Mouse (Mus musculus) hindbrain, embryonic 15.5 days (tissue): ENCODE measurements around the gene Gatb. TPM values are rescaled to one million over a fixed set of nuclear protein-coding genes. Genes with fewer than 3 reads are reported as not detected.

Experiments used
- ATAC-seq: fragments of 200-750 bp; cut with Nextera tagmentation; 2 replicates; pipeline ENCODE4 v1.8.0; 2017; ENCODE audit warnings: low read depth, moderate number of reproducible peaks, moderate TSS enrichment; ENCODE audit not compliant: low FRiP score
- H3K27ac ChIP-seq: fragments of 300-500 bp; sonication (generic); replicated peaks from 2 replicates; pipeline ENCODE4 v1.5.1; 2015; ENCODE audit warnings: mild to moderate bottlenecking, inconsistent platforms
- H3K27me3 ChIP-seq: fragments of 300-500 bp; sonication (generic); 2 replicates; pipeline ENCODE4 v1.6.1; 2015; ENCODE audit warnings: control low read depth, inconsistent platforms
- H3K36me3 ChIP-seq: fragments of 300-500 bp; sonication (generic); 2 replicates; pipeline ENCODE4 v1.6.1; 2015; ENCODE audit warnings: control low read depth, inconsistent platforms
- H3K4me1 ChIP-seq: fragments of 300-500 bp; sonication (generic); replicated peaks from 2 replicates; pipeline ENCODE4 v1.6.1; 2015; ENCODE audit warnings: control low read depth, inconsistent platforms
- H3K4me2 ChIP-seq: fragments of 300-500 bp; sonication (generic); 2 replicates; pipeline ENCODE4 v1.6.1; 2015; ENCODE audit warnings: moderate library complexity, mild to moderate bottlenecking, inconsistent platforms
- H3K4me3 ChIP-seq: fragments of 300-500 bp; sonication (generic); 2 replicates; pipeline ENCODE4 v1.5.1; 2015; ENCODE audit warnings: mild to moderate bottlenecking, inconsistent platforms
- H3K9ac ChIP-seq: fragments of 300-500 bp; sonication (generic); 2 replicates; pipeline ENCODE4 v1.6.1; 2015; ENCODE audit warnings: inconsistent platforms
- H3K9me3 ChIP-seq: fragments of 300-500 bp; sonication (generic); 2 replicates; pipeline ENCODE4 v1.6.1; 2016; ENCODE audit warnings: control low read depth, inconsistent platforms
- WGBS: fragments of 180-500 bp; shearing (Covaris S2); methylation state at CpG from one replicate; pipeline ENCODE4 v1.1.7; 2015; 5-methylcytosine and 5-hydroxymethylcytosine counted together
- polyA plus RNA-seq: library from polyadenylated mRNA; unstranded; fragments of >200 nt; fragmentation: Nextera tagmentation; extraction: Ambion mirVana; gene quantifications from 2 replicates; pipeline ENCODE4 v1.2.1, GENCODE M21; 2015

Gene Gatb
- polyA plus RNA-seq, 1 experiment from 2014 or later, result 20.1 TPM

DNA sequence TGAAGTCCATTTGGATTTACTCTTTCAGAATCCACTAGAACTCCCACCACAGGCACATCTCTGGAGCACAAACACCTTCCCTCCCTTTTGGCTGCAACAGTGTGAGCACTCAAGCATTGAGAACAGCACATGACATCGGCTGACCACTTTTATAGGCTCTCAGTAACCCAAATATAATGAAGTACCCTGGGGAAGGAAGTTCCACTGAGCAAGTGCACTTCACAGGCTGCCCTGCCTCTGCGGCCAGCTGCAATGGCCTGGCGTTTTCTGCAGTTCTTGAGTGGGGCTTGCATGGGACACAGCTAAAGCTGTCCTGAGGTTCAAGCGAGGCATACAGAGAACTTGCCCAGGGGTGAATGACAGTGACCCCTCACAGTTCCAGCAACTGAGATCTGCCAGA, 117.2 kb downstream of the Gatb start:
- no peak overlapping the region for H3K27ac ChIP-seq
- no peaks in the 10 kb centered on the region for H3K36me3 ChIP-seq
- H3K4me1 ChIP-seq, result no peaks in the 10 kb centered on the region
- H3K9me3 ChIP-seq, result no peaks in the 10 kb centered on the region
- WGBS, result 66% methylated on average over 4 of the region's 4 CpGs
- H3K9ac ChIP-seq, result no peak overlapping the region
- H3K4me3 ChIP-seq, result no peak overlapping the region
- no peak for ATAC-seq
- no peak overlapping the region for H3K4me2 ChIP-seq
- no peaks in the 10 kb centered on the region for H3K27me3 ChIP-seq

DNA sequence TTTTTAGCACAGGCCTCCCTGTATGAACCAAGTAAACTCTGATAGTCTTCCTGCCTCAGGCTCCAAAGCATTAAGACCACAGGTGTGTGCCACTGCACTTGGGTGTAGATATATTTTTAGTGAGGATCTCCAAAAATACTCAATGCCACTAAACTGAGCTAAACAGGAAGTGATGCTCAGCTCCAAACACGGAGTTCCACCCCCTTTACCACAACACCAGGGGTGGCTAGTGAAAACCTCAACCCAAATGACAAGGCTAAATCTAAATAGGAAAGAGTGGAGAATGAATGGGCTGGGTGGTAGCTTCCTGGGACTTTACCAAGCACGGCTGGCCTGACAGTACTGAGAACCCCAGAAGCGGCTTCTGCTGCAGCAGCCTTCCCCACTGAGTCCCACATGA, 119.1 kb downstream of the Gatb start:
- H3K9ac ChIP-seq, result no peak overlapping the region
- H3K9me3 ChIP-seq, result no peaks in the 10 kb centered on the region
- no peaks in the 10 kb centered on the region for H3K4me1 ChIP-seq
- no peak overlapping the region for H3K4me2 ChIP-seq
- no peaks in the 10 kb centered on the region for H3K36me3 ChIP-seq
- H3K27me3 ChIP-seq, result no peaks in the 10 kb centered on the region
- 57% methylated on average over 3 of the region's 3 CpGs for WGBS
- no peak overlapping the region for H3K4me3 ChIP-seq
- no peak overlapping the region for H3K27ac ChIP-seq
- ATAC-seq, result no peak

DNA sequence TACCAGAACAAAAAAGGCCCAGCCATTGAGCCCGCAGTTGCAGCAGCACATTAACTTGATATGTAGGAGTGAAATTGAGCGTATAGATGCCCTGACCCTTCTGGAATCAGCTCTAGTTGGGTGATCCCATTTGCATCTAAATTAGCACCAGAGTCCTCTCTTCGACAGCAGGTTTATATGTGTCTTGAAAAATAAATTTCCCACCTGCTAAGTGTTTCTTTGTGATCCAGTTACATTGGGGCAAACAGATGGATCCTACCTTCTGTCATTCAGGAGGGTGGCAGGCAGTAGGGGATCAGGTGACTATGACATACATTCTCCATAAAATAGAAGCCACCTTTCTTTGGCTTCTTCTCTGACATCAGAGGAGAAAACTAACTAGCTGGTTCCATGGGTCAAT, 121.1 kb downstream of the Gatb start:
- Histone ChIP-seq H3K9ac (no peak overlapping the region), H3K36me3 (no peaks in the 10 kb centered on the region), H3K27ac (no peak overlapping the region), H3K4me3 (no peak overlapping the region), H3K27me3 (no peaks in the 10 kb centered on the region), H3K4me2 (no peak overlapping the region), H3K4me1 (no peaks in the 10 kb centered on the region), H3K9me3 (no peaks in the 10 kb centered on the region)
- 47% methylated on average over 3 of the region's 3 CpGs for WGBS
- ATAC-seq, result no peak

DNA sequence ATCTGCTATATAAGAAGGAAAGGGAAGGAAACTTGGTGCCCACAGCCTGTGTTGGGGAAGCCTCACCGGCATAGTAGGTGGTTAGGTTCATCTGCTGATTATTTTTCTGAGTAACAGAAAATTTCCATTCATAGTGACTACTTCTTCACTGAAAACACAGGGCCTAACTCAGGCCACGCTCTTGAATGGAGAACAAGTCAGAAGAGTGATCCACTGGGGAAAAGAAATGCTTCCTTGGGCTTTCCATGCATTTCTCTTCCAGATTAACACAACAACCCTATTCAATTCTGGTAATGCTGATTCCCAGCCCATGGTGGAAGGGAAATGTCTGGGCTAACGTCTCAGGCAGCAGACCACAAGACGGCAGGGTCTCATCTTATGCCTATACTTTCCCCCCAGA, 124.6 kb downstream of the Gatb start:
- Histone ChIP-seq H3K9me3 (no peaks in the 10 kb centered on the region), H3K4me3 (no peak overlapping the region), H3K27ac (no peak overlapping the region), H3K36me3 (no peaks in the 10 kb centered on the region), H3K4me2 (no peak overlapping the region), H3K4me1 (peaks cover 9% of the 10 kb centered on the region), H3K9ac (no peak overlapping the region), H3K27me3 (no peaks in the 10 kb centered on the region)
- 83% methylated on average over 4 of the region's 4 CpGs for WGBS
- ATAC-seq, result no peak

DNA sequence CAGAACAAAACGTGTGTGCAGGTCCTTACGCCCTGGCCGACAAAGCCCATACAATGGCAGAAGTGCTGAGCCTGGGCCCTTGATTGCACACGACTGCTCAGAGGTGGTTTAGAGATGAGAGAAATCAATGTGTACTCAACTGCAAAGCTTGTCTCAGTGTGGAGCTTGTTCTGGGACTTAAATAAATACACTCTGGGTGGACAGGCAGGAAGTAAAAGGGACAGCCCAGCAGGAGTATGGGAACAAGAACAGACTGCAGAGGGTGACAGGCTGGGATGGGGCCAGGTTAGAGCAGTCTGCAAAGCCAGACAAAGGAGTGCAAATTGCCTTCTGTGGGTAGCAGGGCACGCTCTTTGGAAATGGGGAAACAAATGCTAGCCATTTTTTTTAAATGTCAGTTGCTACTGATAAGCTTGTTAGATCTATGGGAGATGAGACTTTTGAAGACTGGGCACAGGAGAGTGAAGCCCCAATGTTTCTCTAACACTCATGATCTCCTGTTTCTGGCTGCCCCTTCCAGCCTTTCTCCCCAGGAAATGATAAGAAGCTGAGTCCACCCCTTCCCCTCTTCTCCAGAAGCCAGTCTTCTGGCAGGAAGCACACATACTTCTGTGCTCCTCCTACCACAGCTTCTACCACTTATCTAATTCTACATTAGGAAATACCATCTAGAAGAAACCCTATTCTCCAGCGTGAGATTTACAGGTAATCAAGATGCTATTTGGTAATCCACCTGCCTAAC, 129.4 kb downstream of the Gatb start:
- H3K4me2 ChIP-seq, result no peak overlapping the region
- 37% methylated on average over 6 of the region's 6 CpGs for WGBS
- H3K27ac ChIP-seq, result no peak overlapping the region
- no peaks in the 10 kb centered on the region for H3K27me3 ChIP-seq
- no peaks in the 10 kb centered on the region for H3K36me3 ChIP-seq
- H3K9ac ChIP-seq, result no peak overlapping the region
- H3K9me3 ChIP-seq, result no peaks in the 10 kb centered on the region
- 0 out of 2 replicates have a peak, but pooled peaks have one; percentile 30 for ATAC-seq
- no peak overlapping the region for H3K4me3 ChIP-seq
- peaks cover 11% of the 10 kb centered on the region for H3K4me1 ChIP-seq

Other genes with a start within 250 kb of the Gatb start
- 0.26 and 0.60 TPM in 2 replicates for gene Fam160a1, start 243.2 kb downstream of the Gatb start, polyA plus RNA-seq